Mouse (Mus musculus) forebrain, postnatal 0 days (tissue): ENCODE results near the gene Cpsf2. TPM values are rescaled to one million over a fixed set of nuclear protein-coding genes. Genes with fewer than 3 reads are reported as not detected.

ENCODE experiments used
- ATAC-seq: fragments of 200-750 bp; cut with Nextera tagmentation; 2 replicates; pipeline ENCODE4 v1.8.0; 2017; ENCODE audit warnings: mild to moderate bottlenecking, moderate library complexity
- DNase-seq: peaks from one replicate; pipeline ENCODE4 v3.0.0-alpha.2; 2015
- H3K27ac ChIP-seq: fragments of 300-500 bp; sonication (generic); 2 replicates; pipeline ENCODE4 v1.5.1; 2014; ENCODE audit warnings: low read depth, mild to moderate bottlenecking, antibody characterized with exemption, low read length, moderate library complexity, mixed read lengths
- H3K27me3 ChIP-seq: fragments of 300-500 bp; sonication (generic); 2 replicates; pipeline ENCODE4 v1.6.1; 2014; ENCODE audit warnings: mild to moderate bottlenecking, low read length, mixed read lengths; ENCODE audit not compliant: insufficient read depth
- H3K36me3 ChIP-seq: fragments of 300-500 bp; sonication (generic); 2 replicates; pipeline ENCODE4 v1.6.1; 2014; ENCODE audit warnings: mild to moderate bottlenecking, moderate library complexity; ENCODE audit not compliant: insufficient read depth
- H3K4me1 ChIP-seq: fragments of 300-500 bp; sonication (generic); 2 replicates; pipeline ENCODE4 v1.6.1; 2014; ENCODE audit warnings: antibody characterized with exemption; ENCODE audit not compliant: insufficient read depth
- H3K4me2 ChIP-seq: fragments of 300-500 bp; sonication (generic); 2 replicates; pipeline ENCODE4 v1.6.1; 2014; ENCODE audit warnings: low read depth, mild to moderate bottlenecking, moderate library complexity
- H3K4me3 ChIP-seq: fragments of 300-500 bp; sonication (generic); 2 replicates; pipeline ENCODE4 v1.5.1; 2014; ENCODE audit warnings: low read depth, low read length, mixed read lengths
- H3K9ac ChIP-seq: fragments of 300-500 bp; sonication (generic); 2 replicates; pipeline ENCODE4 v1.6.1; 2014; ENCODE audit warnings: mild to moderate bottlenecking
- H3K9me3 ChIP-seq: fragments of 300-500 bp; sonication (generic); 2 replicates; pipeline ENCODE4 v1.6.1; 2016; ENCODE audit warnings: low read length
- CTCF ChIP-seq: sonication (generic); IDR thresholded peaks from 2 replicates; pipeline ENCODE4 v1.5.1; 2016; ENCODE audit warnings: antibody characterized with exemption, control low read depth, low read depth
- WGBS: fragments of 180-500 bp; shearing (Covaris S2); extraction: QIAGEN DNeasy Blood & Tissue Kit; methylation state at CpG from one replicate; pipeline ENCODE4 v1.1.7; 2014; 5-methylcytosine and 5-hydroxymethylcytosine counted together
- polyA plus RNA-seq: library from polyadenylated mRNA; unstranded; fragments of >200 nt; fragmentation: Nextera tagmentation; extraction: Ambion mirVana; gene quantifications from 2 replicates; pipeline ENCODE4 v1.2.1, GENCODE M21; 2015
- total RNA-seq: library from RNA; depleted of rRNA; stranded (reverse); fragments of >200 nt; gene quantifications from 2 replicates; pipeline ENCODE4 v1.2.3, GENCODE M21; 2014

Cpsf2 gene
- total and polyA plus RNA-seq, 2 experiments from 2014 or later = 28.8 to 38.1 TPM

GRCm38 (mm10) chr12:102000785-102001184, 25.0 kb downstream of the Cpsf2 start:
- no peak for TF ChIP-seq CTCF
- Histone ChIP-seq H3K27me3 (no peaks in the 10 kb centered on the region), H3K9me3 (no peaks in the 10 kb centered on the region), H3K4me2 (no peak overlapping the region), H3K9ac (no peak overlapping the region), H3K4me3 (no peak overlapping the region), H3K27ac (no peak overlapping the region), H3K4me1 (no peaks in the 10 kb centered on the region), H3K36me3 (peaks cover 65% of the 10 kb centered on the region)
- 95% methylated on average over 11 of the region's 11 CpGs for WGBS
- DNase-seq (no peak), ATAC-seq (no peak)

- Histone ChIP-seq H3K4me1 (no peaks in the 10 kb centered on the region), H3K36me3 (peaks cover 18% of the 10 kb centered on the region), H3K4me3 (no peak overlapping the region), H3K27me3 (no peaks in the 10 kb centered on the region), H3K9me3 (no peaks in the 10 kb centered on the region), H3K9ac (no peak overlapping the region), H3K4me2 (no peak overlapping the region), H3K27ac (no peak overlapping the region)
- DNase-seq = no peak
- TF ChIP-seq CTCF = no peak
- ATAC-seq = no peak
- WGBS = 89% methylated on average over 16 of the region's 16 CpGs
Observed at GRCm38 (mm10) chr12:102008111-102008977, 32.6 kb downstream of the Cpsf2 start.

GRCm38 (mm10) chr12:102009551-102009950, 33.8 kb downstream of the Cpsf2 start:
- Histone ChIP-seq H3K9me3 (no peaks in the 10 kb centered on the region), H3K4me3 (no peak overlapping the region), H3K4me1 (no peaks in the 10 kb centered on the region), H3K36me3 (peaks cover 11% of the 10 kb centered on the region), H3K9ac (no peak overlapping the region), H3K27ac (no peak overlapping the region), H3K27me3 (no peaks in the 10 kb centered on the region), H3K4me2 (no peak overlapping the region)
- no peak for TF ChIP-seq CTCF
- DNase-seq = no peak
- 89% methylated on average over 6 of the region's 6 CpGs for WGBS
- ATAC-seq = no peak

- H3K4me1 ChIP-seq = no peaks in the 10 kb centered on the region
- no peak for DNase-seq
- 80% methylated on average over 5 of the region's 5 CpGs for WGBS
- H3K4me3 ChIP-seq = no peak overlapping the region
- no peak for TF ChIP-seq CTCF
- no peak overlapping the region for H3K9ac ChIP-seq
- no peak for ATAC-seq
- no peak overlapping the region for H3K27ac ChIP-seq
- no peak overlapping the region for H3K4me2 ChIP-seq
- no peaks in the 10 kb centered on the region for H3K9me3 ChIP-seq
- H3K36me3 ChIP-seq = no peaks in the 10 kb centered on the region
- H3K27me3 ChIP-seq = no peaks in the 10 kb centered on the region
Observed at GRCm38 (mm10) chr12:102014411-102014810, 38.6 kb downstream of the Cpsf2 start.

- 85% methylated on average over 6 of the region's 6 CpGs for WGBS
- H3K27me3 ChIP-seq = no peaks in the 10 kb centered on the region
- no peak overlapping the region for H3K4me3 ChIP-seq
- no peak for TF ChIP-seq CTCF
- ATAC-seq (no peak), DNase-seq (no peak)
- no peak overlapping the region for H3K4me2 ChIP-seq
- no peaks in the 10 kb centered on the region for H3K4me1 ChIP-seq
- no peaks in the 10 kb centered on the region for H3K9me3 ChIP-seq
- H3K27ac ChIP-seq = no peak overlapping the region
- H3K36me3 ChIP-seq = no peaks in the 10 kb centered on the region
- no peak overlapping the region for H3K9ac ChIP-seq
Observed at GRCm38 (mm10) chr12:102015127-102015526, 39.3 kb downstream of the Cpsf2 start.

GRCm38 (mm10) chr12:102021923-102022322, 46.1 kb downstream of the Cpsf2 start:
- DNase-seq = peak; percentile 74
- Histone ChIP-seq H3K27me3 (no peaks in the 10 kb centered on the region), H3K4me2 (no peak overlapping the region), H3K9me3 (no peaks in the 10 kb centered on the region), H3K36me3 (no peaks in the 10 kb centered on the region), H3K4me1 (no peaks in the 10 kb centered on the region), H3K4me3 (no peak overlapping the region), H3K27ac (no peak overlapping the region), H3K9ac (no peak overlapping the region)
- 71% methylated on average over 6 of the region's 6 CpGs for WGBS
- peak; percentile 90 for ATAC-seq
- TF ChIP-seq CTCF = no peak

GRCm38 (mm10) chr12:102029184-102029583, 53.4 kb downstream of the Cpsf2 start:
- TF ChIP-seq CTCF = no peak
- no peaks in the 10 kb centered on the region for H3K27me3 ChIP-seq
- no peak overlapping the region for H3K9ac ChIP-seq
- no peak overlapping the region for H3K4me2 ChIP-seq
- 45% methylated on average over 7 of the region's 7 CpGs for WGBS
- no peak for DNase-seq
- no peak overlapping the region for H3K4me3 ChIP-seq
- no peak for ATAC-seq
- no peaks in the 10 kb centered on the region for H3K9me3 ChIP-seq
- no peak overlapping the region for H3K27ac ChIP-seq
- no peaks in the 10 kb centered on the region for H3K36me3 ChIP-seq
- H3K4me1 ChIP-seq = no peaks in the 10 kb centered on the region
